Mouse (Mus musculus): Measurements from ENCODE around the gene Gm39566.
A peak's percentile ranks its signal among the peaks of the same experiment; 100 is the strongest.

The Gm39566 gene

DNA sequence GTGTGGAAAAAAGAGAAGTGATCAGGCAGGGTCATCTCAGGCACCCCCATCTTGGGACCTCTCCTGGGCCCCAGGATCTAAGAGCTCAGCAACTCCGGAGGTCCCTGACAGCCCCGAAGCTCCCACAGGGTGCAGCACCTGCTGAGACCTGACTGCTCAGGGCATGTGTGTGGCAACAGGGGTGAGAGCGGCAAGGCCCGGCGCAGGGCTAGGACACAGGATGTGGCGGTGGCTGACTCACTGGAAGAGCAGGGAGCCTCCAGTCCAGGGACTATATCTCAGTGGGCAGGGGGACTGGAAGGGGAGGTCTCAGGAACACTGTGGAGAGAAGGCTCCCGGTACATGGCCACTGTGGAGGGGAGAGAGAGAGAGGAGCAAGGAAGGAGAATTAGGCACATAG is 17.2 kb downstream of the Gm39566 start:
- no peak for DNase-seq (ENCODE audit: low spot score)

DNA sequence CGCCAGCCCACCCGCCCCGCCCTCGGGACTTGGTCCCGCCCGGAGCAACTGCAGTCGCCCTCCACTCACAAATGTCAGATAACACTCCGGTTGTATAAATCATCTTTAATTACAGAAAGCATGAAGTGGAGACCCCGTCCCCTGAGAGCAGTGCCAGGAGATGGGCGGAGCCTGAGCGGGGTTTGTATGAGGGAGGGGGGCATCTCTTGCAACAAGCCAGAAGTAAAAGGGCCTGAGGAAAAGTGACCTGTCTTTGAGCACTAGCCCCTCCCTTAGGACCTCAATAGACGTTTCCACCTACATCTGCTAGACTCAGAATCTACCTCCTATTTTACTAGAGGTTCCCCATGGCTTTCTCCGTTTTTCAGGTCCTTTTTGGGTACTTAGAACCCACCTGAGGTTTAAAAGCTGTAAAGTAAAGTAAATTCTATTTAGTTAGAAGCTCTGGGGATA is 19.1 kb downstream of the Gm39566 start:
- no peak for DNase-seq (ENCODE audit: low spot score)

DNA sequence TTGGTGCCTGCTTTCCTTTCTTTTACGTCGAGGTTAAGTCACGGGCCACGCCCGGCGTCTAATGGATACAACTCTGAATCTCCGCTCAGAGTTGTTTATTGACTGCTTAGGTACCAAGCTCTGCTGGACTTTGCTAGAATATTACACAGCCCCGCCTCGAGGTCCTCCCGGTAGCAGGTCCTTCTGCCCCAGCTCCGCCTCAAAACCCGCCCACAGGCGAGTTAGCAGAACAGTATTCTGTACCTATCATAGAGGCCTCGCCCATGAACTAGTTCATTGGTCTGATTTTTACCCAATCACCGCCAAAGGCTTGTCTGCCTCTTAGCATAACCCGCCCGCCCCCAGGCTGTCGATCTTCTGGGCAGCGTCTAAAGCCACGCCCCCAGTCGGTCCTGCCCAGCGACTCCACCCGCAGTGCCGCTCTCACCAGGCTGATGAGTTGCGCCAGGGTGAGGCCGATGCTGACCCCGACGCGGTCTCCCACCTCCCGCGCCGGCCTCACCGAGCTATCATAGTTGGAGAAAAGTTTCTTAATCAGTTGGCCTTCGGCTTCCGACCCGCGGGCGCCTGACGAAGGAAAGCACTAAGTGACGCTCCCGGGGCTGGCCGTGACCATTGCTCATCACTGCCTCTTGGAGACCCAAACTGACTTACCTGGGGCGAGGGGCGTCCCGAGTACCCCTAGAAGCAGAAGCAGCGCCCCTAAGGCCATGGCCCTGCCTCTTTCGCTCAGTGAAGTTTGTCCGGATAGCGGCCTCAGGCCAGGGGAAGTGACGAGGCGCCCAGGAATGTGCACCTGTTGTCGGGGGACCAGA is 19.7 kb downstream of the Gm39566 start, which contains the start of gene Chrnb1:
Chrnb1 (minus strand) TSS at position 776 of the 815 bp plus-strand sequence.
- DNase-seq (ENCODE audit: low spot score) = peak; percentile 78

DNA sequence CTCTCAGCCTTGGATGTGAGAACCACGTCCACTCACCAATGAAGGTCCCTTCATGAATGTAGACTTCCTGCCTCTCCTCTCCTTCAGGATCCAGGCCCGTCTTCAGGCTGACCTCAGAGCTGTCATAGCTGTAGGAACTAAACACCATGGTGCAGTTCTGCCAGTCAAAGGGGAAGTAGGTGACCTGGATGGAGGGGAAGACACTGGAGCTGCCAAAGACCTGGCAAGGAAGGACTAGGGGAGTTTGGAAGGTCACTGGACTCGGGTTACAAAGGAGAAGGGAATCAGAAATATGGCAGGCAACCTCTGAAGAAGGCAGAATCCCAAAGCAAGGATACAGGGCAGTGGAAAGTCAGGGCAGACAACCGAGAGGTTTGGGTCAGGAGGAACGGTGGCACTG is 21.7 kb downstream of the Gm39566 start:
- no peak for DNase-seq (ENCODE audit: low spot score)

DNA sequence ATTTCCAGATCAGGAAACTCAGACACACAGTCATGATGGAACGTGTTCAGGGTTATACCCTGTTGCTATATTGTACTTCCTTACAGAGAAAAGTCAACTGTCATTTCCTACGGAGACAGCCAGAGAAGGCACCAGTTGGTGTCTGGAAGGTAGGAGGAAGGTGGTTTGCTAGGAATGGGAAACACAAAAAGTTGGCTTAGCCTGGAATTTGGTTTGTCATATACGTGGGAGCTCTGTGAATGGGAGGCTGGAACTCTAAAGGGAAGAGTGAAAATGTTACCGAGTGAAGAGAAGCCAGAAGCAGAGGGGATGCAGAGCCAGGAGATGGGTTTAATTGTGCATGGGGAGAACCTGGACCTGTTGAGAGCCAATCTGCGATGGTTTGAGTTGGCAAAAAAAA is 23.7 kb downstream of the Gm39566 start:
- DNase-seq (ENCODE audit: low spot score) = no peak

DNA sequence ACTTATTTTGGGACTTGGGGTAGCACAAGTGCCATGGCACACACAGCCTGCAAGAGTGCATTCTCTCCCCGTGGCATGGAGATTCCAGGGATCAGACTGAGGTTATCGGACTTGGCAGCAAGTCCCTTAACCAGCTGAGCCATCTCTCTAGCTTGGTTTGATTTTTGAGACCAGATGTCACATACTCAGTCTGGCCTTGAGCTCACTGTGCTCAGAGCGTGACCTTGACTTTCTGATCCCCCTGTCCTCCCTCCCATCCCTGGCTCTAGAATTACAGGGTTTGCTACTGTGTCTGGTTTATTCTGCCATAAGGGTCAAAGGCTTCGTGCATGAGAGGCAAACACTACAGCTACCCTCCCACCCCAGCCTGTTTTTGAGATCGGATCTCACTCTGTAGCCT is 25.7 kb downstream of the Gm39566 start:
- DNase-seq (ENCODE audit: low spot score) = no peak

DNA sequence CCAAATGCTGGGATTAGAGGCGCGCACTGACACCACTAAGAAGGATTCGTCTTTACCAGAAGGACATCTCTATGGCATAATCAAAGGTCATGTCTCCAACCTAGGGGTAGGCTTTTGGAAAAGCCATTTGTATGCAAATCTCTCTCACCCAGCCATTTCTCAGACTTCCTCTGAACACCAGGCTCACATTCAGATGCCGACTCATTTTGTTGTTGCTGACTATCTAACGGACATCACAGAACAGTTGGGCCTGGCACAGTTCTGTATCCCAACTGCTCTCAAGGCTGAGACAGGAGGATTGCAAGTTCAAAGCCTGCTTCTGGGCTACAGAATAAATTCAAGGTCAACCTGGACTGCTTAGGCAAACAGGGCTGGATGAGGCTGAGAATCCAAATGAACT is 27.8 kb downstream of the Gm39566 start:
- DNase-seq (ENCODE audit: low spot score) = no peak

DNA sequence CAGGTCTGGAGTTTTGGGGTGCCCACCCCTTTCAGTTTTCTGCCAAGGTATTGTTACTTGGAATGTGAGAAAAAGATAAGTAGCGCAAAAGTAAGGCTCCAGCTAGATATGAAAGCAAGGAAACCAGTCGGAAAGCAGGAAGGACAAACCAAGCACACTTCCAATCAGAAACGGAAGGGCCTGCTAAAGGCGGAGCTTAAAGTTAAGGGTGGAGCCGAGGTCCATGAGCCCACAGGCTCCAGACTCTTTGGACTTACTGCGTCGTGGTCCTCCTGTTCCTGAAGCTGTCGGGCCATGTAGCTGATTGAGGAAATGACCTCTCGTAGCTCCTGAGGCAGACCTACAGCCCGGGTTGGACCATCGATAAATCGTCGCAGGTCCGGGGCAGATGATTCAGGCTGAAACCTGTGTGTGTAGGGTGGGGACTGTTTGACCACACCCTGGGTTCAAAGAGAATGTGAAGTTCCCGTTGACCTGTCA is 30.3 kb downstream of the Gm39566 start:
- DNase-seq (ENCODE audit: low spot score) = no peak

DNA sequence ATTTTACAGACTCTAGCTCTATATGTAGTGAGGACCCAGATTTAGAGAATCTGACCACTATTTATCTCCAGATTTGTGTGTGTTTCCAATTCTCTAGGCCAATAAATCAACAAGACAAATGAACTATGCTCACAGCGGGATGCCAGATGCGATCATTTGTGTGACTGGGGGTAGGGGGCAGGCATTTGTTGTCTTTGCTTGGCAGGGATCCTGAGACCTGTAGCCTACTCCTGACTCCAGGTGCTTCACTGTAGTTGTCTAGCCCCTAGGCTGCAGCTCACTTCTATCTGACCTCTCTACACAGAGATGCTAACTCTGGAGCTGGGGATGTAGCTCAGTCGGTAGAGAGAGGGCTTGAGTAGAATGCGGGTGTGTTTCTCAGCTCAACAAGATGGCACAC is 33.3 kb downstream of the Gm39566 start:
- no peak for DNase-seq (ENCODE audit: low spot score)

DNA sequence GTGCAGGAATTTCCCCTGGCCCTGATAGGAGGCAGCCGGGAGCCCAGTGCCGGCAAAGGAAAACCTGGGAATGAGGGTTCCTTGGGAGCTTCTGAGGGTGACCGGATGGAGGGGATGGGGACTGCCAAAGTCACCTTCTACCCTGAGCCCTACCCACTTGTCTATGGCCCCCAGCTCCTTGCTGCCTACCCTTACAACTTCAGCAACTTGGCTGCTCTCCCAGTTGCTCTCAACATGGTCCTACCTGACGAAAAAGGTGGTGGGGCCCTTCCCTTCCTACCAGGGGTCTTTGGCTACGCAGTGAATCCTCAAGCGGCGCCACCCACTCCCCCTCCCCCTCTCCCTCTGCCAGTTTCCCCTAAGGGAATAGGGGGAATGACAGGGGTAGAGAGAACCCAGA is 36.1 kb downstream of the Gm39566 start:
- no peak for DNase-seq (ENCODE audit: low spot score)

DNA sequence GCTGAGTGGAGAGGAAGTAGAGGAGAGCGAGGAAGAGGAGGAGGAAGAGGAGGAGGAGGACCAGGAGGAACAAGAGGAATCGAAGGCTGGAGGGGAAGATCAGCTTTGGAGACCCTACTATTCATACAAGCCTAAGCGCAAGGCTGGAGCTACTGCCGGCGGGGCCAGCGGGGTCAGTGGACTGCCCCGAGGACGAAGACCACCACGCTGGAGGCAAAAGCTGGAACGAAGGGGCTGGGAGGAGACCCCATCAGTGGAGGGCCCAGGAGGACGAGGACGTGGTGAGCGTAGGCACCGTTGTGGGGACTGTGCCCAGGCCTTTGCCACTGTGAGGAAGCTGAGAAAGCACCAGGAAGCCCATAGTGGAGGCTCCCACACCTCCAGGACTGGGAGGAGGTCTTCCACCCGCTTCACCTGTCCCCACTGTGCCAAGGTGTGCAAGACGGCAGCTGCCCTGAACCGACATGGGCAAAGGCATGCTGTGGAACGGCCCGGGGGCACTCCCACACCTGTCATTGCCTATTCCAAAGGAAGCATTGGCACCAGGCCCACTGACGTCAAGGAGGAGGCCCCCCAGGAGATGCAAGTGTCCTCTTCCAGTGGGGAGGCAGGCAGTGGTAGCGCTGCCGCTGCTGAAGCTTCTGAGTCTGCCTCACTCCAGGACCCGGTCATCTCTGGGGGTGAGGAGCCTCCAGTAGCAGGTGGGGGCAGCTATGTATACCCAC is 36.7 kb downstream of the Gm39566 start:
- DNase-seq (ENCODE audit: low spot score) = no peak

DNA sequence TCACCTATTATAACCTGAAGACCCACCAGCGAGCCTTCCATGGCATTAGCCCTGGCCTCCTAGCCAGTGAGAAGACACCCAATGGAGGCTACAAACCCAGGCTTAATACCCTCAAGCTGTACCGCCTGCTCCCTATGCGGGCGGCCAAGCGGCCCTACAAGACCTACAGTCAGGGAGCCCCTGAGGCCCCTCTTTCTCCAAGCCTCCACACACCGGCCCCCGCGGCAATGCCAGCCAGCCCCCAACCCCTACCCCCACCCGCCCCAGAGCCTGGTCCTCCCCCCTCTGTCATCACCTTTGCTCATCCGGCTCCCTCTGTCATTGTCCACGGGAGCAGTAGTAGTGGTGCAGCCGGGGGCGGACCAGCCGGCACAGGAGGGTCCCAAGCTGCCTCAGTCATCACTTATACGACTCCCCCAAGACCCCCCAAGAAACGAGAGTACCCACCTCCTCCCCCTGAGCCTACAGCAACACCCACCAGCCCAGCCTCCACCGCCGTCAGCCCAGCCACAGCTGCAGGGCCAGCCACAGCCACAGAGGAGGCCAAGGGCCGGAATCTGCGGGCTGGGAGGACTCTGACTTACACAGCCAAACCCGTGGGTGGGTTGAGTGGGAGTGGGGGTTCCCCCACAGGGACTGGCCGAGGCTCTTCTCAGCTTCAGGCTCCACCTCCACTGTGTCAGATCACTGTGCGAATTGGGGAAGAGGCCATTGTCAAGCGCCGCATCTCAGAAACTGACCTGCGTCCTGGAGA is 37.4 kb downstream of the Gm39566 start:
- no peak for DNase-seq (ENCODE audit: low spot score)

DNA sequence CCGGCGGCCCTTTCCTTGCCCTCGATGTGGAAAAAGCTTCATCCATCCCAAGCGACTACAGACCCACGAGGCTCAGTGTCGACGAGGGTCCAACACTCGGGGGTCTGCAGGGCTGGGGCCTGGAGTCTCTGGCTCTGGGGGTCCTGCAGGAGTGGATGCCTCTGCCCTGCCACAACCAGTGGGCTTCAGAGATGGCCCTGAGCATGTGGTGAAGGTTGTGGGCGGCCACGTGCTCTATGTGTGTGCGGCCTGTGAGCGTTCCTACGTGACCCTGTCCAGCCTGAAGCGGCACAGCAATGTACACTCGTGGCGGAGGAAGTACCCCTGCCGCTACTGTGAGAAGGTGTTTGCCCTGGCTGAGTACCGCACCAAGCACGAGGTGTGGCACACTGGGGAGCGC is 38.6 kb downstream of the Gm39566 start:
- no peak for DNase-seq (ENCODE audit: low spot score)

DNA sequence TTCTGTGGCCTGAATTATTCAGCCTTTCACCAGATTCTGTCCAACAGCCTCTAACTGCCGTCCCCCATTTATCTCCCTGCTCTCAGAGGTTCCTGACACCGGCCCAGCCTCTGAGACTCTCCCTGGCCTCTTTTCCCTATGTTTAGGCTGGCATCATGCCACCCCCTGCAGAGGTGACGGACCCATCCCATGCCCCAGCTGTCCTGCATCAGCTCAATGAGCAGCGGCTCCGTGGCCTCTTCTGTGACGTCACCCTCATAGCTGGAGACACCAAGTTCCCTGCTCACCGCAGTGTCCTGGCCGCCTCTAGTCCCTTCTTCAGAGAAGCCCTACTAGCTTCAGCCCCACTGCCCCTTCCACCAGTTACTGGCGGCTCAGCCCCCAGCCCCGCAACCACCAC is 39.4 kb downstream of the Gm39566 start:
- DNase-seq (ENCODE audit: low spot score) = no peak

DNA sequence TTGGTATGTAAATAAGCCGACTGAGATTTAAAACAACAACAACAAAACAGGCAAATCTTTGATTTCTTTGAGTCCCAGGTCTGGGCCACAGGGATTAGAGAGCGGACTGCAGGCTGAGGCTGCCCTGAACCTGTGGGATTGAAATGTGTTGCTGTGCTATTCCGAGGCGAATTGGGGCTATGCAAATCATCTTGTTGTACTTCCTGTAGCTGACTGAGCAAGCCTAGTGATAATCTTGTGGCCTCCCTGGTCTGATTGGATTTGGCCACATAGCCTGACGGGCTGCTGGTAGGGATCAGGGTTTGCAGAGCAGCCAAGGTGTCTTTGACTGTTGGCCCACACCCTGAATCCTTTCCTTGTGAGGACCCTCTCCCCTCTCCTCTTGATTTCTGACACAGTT is 40.1 kb downstream of the Gm39566 start:
- DNase-seq (ENCODE audit: low spot score) = no peak

DNA sequence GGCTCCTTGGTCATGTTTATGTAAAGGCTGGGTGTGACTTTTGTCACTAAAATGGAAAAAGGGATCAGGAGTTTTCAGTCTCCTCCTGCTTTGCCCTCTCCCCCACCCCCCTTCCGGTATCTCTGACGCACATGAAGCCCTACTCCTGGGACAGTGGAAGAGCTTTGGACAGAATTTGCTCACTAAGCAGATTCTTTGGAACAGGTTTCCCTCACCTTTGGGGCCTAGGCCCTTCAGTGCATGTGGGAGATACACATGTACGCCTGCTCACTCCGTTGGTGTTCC is 47.5 kb downstream of the Gm39566 start:
- DNase-seq (ENCODE audit: low spot score) = no peak

DNA sequence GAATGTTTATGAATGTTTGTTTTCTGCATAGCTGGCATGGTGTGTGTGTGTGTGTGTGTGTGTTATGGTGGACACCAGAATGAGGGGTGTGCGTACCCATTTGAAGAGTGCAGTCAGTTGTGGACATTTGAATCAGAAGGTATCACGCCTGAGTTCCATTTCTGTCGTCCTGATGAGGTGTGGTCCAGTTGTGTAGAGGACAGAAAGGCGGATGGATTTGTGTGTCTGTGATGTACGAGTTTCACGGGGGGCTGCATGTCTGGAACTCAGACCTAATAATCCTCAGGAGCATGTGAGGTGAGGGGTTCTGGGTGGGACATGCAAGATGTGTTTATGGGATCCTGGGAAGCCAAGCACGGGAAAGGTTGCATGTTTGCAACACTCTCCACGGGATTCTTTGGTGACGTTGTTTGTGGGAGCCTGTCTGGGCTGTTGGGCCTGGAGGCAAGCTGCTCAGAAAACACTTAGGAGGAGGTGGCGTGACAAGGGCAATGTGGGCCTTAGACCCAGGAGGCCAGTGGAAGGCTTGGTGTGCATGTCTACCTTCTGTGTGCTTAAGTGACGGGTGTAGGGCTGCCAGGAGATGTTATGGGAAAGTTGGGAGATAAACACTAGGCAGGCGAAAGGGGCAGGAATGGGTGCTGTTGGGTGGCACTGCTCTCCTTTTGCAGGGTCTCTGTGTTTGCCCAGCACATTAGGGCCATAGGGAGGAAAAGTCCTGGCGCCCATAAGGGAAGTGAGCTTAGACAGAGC is 48.0 kb downstream of the Gm39566 start:
- no peak for DNase-seq (ENCODE audit: low spot score)

DNA sequence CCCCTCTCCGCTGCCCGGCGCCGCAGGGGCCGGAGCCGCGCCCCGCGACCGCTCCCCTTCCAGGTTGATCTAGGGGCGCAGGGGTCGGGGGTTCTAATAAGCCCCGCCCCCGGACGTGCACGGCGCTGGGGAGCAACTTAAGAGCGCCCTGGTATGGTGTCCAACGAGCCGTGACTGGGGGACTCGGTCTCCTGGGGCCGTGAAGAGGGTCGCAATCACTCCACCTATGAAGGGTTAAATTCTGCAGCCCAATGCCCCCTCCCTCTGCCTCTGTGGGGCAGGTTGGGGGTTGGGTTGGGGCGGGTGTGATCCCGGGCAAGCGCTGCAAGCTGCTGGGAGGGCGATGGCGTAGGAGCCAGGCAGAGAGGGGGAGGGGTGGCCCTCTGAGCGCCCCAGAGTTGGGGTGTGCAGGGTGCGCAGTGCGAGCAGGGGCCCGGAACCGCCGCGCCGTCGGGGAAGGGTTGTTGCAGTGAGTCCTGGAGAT is 48.9 kb downstream of the Gm39566 start:
- no peak for DNase-seq (ENCODE audit: low spot score)

DNA sequence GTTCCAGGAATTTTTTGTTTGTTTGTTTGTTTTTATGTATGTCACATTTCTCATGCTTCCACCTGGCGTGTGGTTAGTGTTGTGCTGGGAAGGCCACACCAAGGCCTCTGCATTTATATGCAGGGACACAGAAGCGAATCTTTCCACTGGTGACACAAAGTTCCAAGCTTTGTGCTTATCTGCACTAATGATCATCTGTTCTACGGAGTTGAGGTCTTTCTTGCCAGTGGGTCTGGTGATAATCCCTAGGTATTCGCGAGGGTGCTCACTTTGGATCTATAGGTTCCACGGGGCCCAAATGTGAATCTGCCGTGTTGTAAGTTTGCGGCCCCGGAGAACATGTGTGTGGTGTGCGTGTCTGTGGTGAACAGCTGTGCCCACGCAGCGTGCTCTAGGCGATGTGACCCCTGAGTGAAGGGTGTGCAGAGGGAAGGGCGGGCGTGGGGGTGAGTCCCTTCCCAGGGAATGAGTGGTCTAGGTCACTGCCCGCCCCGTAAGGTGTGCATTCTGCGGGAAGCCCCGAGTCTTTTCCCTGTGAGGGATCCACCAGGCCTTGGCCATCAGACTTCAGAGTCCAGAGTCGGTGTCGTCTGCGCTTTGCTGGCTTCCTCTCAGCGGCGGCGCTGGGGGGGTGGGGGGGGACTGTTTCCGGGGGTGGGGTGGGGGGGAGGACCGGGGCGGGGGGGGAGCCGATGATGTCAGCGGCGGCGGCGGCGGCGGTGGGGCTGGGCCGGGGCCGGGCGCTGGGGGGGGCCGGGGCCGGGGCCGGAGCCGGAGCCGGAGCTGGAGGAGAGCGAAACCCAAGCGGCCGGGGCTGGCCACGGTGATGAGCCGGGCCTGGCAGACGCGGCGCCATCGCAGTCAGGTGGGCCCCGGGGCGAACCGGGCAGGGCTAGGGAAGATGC is 49.6 kb downstream of the Gm39566 start, which contains the start of gene Zbtb4:
Zbtb4 (plus strand) TSS at position 692 of the 905 bp plus-strand sequence.
- no peak for DNase-seq (ENCODE audit: low spot score)

DNA sequence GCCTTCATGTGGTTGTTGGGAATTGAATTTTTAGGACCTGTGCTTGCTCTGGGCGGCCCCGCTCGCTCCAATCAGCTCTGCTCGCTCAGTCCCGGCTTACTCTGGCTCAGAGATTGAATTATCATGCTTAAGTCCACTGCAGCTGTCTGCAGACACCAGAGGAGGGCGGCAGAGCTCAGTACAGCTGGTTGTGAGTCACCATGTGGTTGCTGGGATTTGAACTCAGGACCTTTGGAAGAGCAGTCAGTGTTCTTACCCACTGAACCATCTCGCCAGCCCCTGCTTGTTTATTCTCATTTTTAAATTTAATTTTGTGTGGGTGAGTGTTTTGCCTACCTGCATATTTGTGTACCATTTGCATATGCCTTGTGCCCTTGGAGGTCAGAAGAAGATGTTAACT is 51.5 kb downstream of the Gm39566 start:
- DNase-seq (ENCODE audit: low spot score) = no peak

DNA sequence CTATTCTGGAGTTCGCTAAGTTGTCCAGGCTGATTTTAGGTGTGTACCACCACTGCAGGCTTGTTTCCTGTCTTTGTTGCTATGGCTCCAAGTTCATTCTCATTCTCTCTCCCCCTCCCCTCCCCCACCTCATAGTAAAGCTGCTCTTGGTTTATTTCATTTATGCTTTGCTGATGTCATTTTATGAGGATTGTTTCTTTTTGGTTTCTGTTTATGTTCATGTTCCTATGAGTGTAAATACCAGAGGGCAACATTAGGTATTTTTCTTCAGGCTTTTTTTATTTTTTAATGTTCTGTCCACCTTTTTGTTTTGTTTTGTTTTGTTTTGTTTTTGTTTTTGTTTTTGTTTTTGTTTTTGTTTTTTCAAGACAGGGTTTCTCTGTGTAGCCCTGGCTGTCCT is 53.2 kb downstream of the Gm39566 start, which contains the start of gene Slc35g3:
Slc35g3 (minus strand) TSS at position 101 of the 400 bp plus-strand sequence.
- DNase-seq (ENCODE audit: low spot score) = no peak
